In the genomic region with DNA sequence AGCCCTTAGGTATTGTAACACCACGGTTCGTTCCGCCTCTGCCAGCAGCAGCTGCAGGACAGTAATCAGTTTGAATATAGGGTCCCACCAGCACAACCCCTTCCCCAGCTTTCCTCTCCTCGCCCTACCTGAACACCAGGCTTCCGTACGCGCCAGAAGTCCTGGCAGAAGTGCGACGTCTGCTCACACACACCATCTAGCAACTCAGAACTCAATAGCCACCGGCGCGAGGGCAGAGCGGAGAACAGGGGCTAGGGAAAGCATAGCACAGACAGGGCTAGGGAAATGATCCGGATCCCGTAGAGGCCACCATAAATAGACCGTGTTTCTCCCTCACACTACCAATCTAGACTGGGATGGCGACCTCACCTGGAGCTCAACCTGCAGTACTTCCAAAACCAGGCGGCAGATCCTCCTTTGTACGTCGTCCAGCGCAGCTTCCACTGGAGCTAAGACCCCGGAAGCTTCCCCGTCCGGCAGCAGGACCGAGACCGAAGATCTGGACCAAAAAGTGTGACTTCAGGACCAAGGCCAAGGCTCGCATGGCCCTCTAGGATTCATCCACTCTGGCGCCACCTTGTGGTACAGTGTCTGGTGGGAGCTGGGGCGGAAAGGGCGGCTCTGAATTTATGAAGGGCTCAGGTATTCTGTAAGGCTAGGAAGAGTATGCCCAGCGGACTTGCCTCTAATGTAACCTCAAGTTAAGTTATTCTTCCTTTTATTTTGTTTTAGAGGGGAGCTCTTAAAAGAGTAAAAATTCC, we compare ENCODE assay signal across 8 mouse cellular contexts. TPM values are rescaled to one million over a fixed set of nuclear protein-coding genes. Genes with fewer than 3 reads are reported as not detected.
DNase-seq lines count a peak whose midpoint lies in the region; ATAC-seq and TF ChIP-seq lines count a peak whose summit lies in the region.

No protein-coding gene starts in this region.

- H3K9ac ChIP-seq in forebrain, embryonic 11.5 days (ENCODE audit: low read length), result no peak overlapping the region
- no peak overlapping the region for H3K9ac ChIP-seq in lung, embryonic 16.5 days (ENCODE audit: low read length)

- no peak for TF ChIP-seq POLR2A in brain, embryonic 14.5 days (IDR thresholded peaks at IDR 0.05; ENCODE audit: borderline replicate concordance, extremely low read depth, insufficient read depth, insufficient read length, poor library complexity, severe bottlenecking)

- ATAC-seq in forebrain, embryonic 11.5 days (replicated peaks; ENCODE audit: low FRiP score), result no peak
- peak; percentile 4; the same call in 1 of the 2 replicates for ATAC-seq in lung, embryonic 16.5 days (ENCODE audit: low read depth)

- H3K4me3 ChIP-seq in E14TG2a.4 (replicated peaks; ENCODE audit: low read length), result peak overlapping the region; percentile 87
- peak overlapping the region; percentile 39 for H3K4me3 ChIP-seq in forebrain, embryonic 11.5 days (ENCODE audit: low read depth, low read length)
- peak overlapping the region; percentile 4 for H3K4me3 ChIP-seq in lung, embryonic 16.5 days (ENCODE audit: low read length)

- H3K36me3 ChIP-seq in E14TG2a.4 (ENCODE audit: insufficient read depth, low read length), result peaks cover 3% of the 10 kb centered on the region; the same call in 1 of the 2 replicates
- no peaks in the 10 kb centered on the region for H3K36me3 ChIP-seq in forebrain, embryonic 11.5 days (ENCODE audit: control insufficient read depth, insufficient read depth, low read length)
- H3K36me3 ChIP-seq in lung, embryonic 16.5 days (ENCODE audit: control insufficient read depth, insufficient read depth, low read length), result no peaks in the 10 kb centered on the region

- peaks cover 34% of the 10 kb centered on the region for H3K27me3 ChIP-seq in E14TG2a.4 (ENCODE audit: insufficient read depth, low read length)
- H3K27me3 ChIP-seq in forebrain, embryonic 11.5 days (ENCODE audit: control insufficient read depth, insufficient read depth, low read length), result peaks cover 9% of the 10 kb centered on the region
- peaks cover 7% of the 10 kb centered on the region for H3K27me3 ChIP-seq in lung, embryonic 16.5 days (ENCODE audit: control insufficient read depth, insufficient read depth, low read depth, low read length)

- DNase-seq in brain, embryonic 14.5 days (ENCODE audit: low read depth), result peak; percentile 82
- peak; percentile 92 for DNase-seq in forebrain, embryonic 11.5 days (ENCODE audit: low spot score)
- peak; percentile 60 for DNase-seq in heart, postnatal 25 days (ENCODE audit: low spot score)
- DNase-seq in large intestine, adult 2 months (ENCODE audit: low read depth, low spot score), result peak; percentile 94
- DNase-seq in ovary, adult 18-20 months (ENCODE audit: low spot score), result peak; percentile 65
- peak; percentile 80 to 95 for DNase-seq in thymus, postnatal 10 days (ENCODE audit: low spot score in 2 of 2)

- H3K4me1 ChIP-seq in E14TG2a.4 (replicated peaks; ENCODE audit: low read depth, low read length), result peaks cover 73% of the 10 kb centered on the region
- H3K4me1 ChIP-seq in forebrain, embryonic 11.5 days (replicated peaks; ENCODE audit: control insufficient read depth, insufficient read depth, low read length), result peaks cover 13% of the 10 kb centered on the region
- peaks cover 21% of the 10 kb centered on the region for H3K4me1 ChIP-seq in lung, embryonic 16.5 days (replicated peaks; ENCODE audit: control insufficient read depth, insufficient read depth, low read length)

- TF ChIP-seq CTCF in E14TG2a.4 (conservative IDR thresholded peaks at IDR 0.05; ENCODE audit: low read length), result peak; percentile 94
- TF ChIP-seq CTCF in brain, embryonic 14.5 days (IDR thresholded peaks at IDR 0.05; ENCODE audit: borderline replicate concordance, extremely low read depth, insufficient read depth, insufficient read length), result peak; percentile 90

- intact Hi-C loops in heart, postnatal 25 days (cut with DNase I), result loop anchor here (5.0 kb wide), 1 partner anchor 38 kb away; no protein-coding TSS in a partner anchor

- H3K27ac ChIP-seq in forebrain, embryonic 11.5 days (ENCODE audit: low read depth, low read length), result no peak overlapping the region
- H3K27ac ChIP-seq in lung, embryonic 16.5 days (ENCODE audit: low read length), result no peak overlapping the region

- H3K4me2 ChIP-seq in forebrain, embryonic 11.5 days (ENCODE audit: low read depth, low read length, severe bottlenecking), result peak overlapping the region; percentile 74; the same call in 1 of the 2 replicates
- peak overlapping the region; percentile 63 for H3K4me2 ChIP-seq in lung, embryonic 16.5 days (ENCODE audit: low read depth, low read length)

- no peaks in the 10 kb centered on the region for H3K9me3 ChIP-seq in E14TG2a.4 (ENCODE audit: low read length)
- H3K9me3 ChIP-seq in forebrain, embryonic 11.5 days (ENCODE audit: control insufficient read depth, low read length), result no peaks in the 10 kb centered on the region
- no peaks in the 10 kb centered on the region for H3K9me3 ChIP-seq in lung, embryonic 16.5 days (ENCODE audit: control insufficient read depth, low read length)

- 6% methylated on average over 31 of the region's 31 CpGs for WGBS in forebrain, embryonic 11.5 days
- WGBS in large intestine, adult 2 months, result 11% methylated on average over 31 of the region's 31 CpGs
- WGBS in lung, embryonic 16.5 days, result 9% methylated on average over 31 of the region's 31 CpGs

RNA-seq across cellular contexts. Expression of a gene that starts 1.1 kb away (rescaled TPM):
- polyA plus RNA-seq in brain, embryonic 14.5 days (2012; rRNA removed), result 176 and 217 TPM in 2 replicates
- polyA plus RNA-seq in forebrain, embryonic 11.5 days (2014; fragmentation: Nextera tagmentation; extraction: Ambion mirVana), result 23.4 and 30.3 TPM in 2 replicates
- 1 to 10 TPM; 1.8 to 2.0 TPM for total RNA-seq in heart, postnatal 25 days (2021)
- polyA plus RNA-seq in large intestine, adult 2 months (2012; rRNA removed), result 1.7 and 2.0 TPM in 2 replicates
- polyA plus RNA-seq in lung, embryonic 16.5 days (2015; fragmentation: Nextera tagmentation; extraction: Ambion mirVana), result 8.3 and 9.5 TPM in 2 replicates

RNA-seq across cellular contexts. Expression of a gene that starts 5.2 kb away (rescaled TPM):
- polyA plus RNA-seq in brain, embryonic 14.5 days (2012; rRNA removed), result 12.6 and 13.7 TPM in 2 replicates
- polyA plus RNA-seq in forebrain, embryonic 11.5 days (2014; fragmentation: Nextera tagmentation; extraction: Ambion mirVana), result 10.3 TPM in 2 replicates
- 1 to 10 TPM; 4.9 to 7.1 TPM for total RNA-seq in heart, postnatal 25 days (2021)
- polyA plus RNA-seq in large intestine, adult 2 months (2012; rRNA removed), result 1.6 and 2.5 TPM in 2 replicates
- polyA plus RNA-seq in lung, embryonic 16.5 days (2015; fragmentation: Nextera tagmentation; extraction: Ambion mirVana), result 34.4 and 35.5 TPM in 2 replicates

RNA-seq across cellular contexts. Expression of a gene that starts 6.7 kb away (rescaled TPM):
- 89.4 and 126 TPM in 2 replicates for polyA plus RNA-seq in brain, embryonic 14.5 days (2012; rRNA removed)
- 122 and 135 TPM in 2 replicates for polyA plus RNA-seq in forebrain, embryonic 11.5 days (2014; fragmentation: Nextera tagmentation; extraction: Ambion mirVana)
- total RNA-seq in heart, postnatal 25 days (2021), result 10 to 100 TPM; 19.8 to 21.5 TPM
- 147 and 149 TPM in 2 replicates for polyA plus RNA-seq in large intestine, adult 2 months (2012; rRNA removed)
- 69.1 and 76.2 TPM in 2 replicates for polyA plus RNA-seq in lung, embryonic 16.5 days (2015; fragmentation: Nextera tagmentation; extraction: Ambion mirVana)

RNA-seq across cellular contexts. Expression of a gene that starts 14.7 kb away (rescaled TPM):
- polyA plus RNA-seq in brain, embryonic 14.5 days (2012; rRNA removed), result 2.3 TPM in 2 replicates
- polyA plus RNA-seq in forebrain, embryonic 11.5 days (2014; fragmentation: Nextera tagmentation; extraction: Ambion mirVana), result 2.4 and 2.6 TPM in 2 replicates
- under 1 TPM; 0.81 to 0.91 TPM for total RNA-seq in heart, postnatal 25 days (2021)
- polyA plus RNA-seq in large intestine, adult 2 months (2012; rRNA removed), result 65.9 and 82.0 TPM in 2 replicates
- polyA plus RNA-seq in lung, embryonic 16.5 days (2015; fragmentation: Nextera tagmentation; extraction: Ambion mirVana), result 14.8 and 15.6 TPM in 2 replicates

RNA-seq across cellular contexts. Expression of a gene that starts 14.8 kb away (rescaled TPM):
- 1.3 and 1.8 TPM in 2 replicates for polyA plus RNA-seq in brain, embryonic 14.5 days (2012; rRNA removed)
- polyA plus RNA-seq in forebrain, embryonic 11.5 days (2014; fragmentation: Nextera tagmentation; extraction: Ambion mirVana), result 1.6 and 2.1 TPM in 2 replicates
- 10 to 100 TPM; 17.2 to 20.1 TPM for total RNA-seq in heart, postnatal 25 days (2021)
- polyA plus RNA-seq in large intestine, adult 2 months (2012; rRNA removed), result 0.82 and 0.88 TPM in 2 replicates
- polyA plus RNA-seq in lung, embryonic 16.5 days (2015; fragmentation: Nextera tagmentation; extraction: Ambion mirVana), result 2.0 and 2.1 TPM in 2 replicates

Comparison
In these comparisons a context has a peak if more than half of its experiments do, and no peak if none do; other contexts are left out.
1. H3K4me3 ChIP-seq: peak in every context shown above with its lines; median percentile 87 in E14TG2a.4; 39 in forebrain, embryonic 11.5 days; 4 in lung, embryonic 16.5 days.